Mouse (Mus musculus): Measurements from ENCODE around the gene Cryba1. TPM values are rescaled to one million over a fixed set of nuclear protein-coding genes. Genes with fewer than 3 reads are reported as not detected.

Cryba1 gene
- total RNA-seq, 2 experiments from 2014 or later = not detected

DNA sequence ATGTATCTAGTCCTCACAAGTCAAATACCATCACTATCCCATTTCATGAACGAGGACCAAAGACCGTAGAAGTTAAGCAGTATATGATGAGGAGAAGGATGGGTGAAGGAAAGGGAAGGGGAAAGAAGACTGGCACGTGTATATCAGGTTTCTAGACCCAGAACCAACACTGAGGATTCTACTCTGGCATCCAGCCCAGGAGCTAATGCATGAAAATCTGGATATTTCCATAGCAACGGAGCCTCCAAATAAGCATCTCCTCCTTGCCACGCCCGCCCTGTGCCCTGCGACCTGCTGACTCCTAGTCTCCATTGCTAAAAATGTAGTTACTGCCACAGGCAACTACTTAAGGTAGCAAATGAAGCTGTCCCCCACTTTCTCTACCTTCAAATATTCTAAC is 317 bp downstream of the Cryba1 start:
- DNase-seq (ENCODE audit: extremely low spot score in 1 of 2, low spot score in 1 of 2) = no peak

DNA sequence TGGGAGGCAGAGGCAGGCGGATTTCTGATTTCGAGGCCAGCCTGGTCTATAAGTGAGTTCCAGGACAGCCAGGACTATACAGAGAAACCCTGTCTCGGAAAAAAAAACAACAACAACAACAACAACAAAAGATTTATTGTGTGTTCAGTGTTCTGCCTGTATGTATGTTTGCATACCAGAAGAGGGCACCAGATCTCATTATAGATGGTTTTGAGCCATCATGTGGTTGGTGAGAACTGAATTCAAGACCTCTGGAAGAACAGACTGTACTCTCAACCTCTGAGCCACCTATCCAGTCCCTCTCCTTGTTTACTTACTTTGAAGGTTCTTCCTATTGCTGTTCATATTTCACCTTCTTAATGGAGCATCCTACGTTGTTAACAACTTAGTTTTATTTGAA is 3.7 kb downstream of the Cryba1 start:
- no peak for DNase-seq (ENCODE audit: extremely low spot score in 1 of 2, low spot score in 1 of 2)

DNA sequence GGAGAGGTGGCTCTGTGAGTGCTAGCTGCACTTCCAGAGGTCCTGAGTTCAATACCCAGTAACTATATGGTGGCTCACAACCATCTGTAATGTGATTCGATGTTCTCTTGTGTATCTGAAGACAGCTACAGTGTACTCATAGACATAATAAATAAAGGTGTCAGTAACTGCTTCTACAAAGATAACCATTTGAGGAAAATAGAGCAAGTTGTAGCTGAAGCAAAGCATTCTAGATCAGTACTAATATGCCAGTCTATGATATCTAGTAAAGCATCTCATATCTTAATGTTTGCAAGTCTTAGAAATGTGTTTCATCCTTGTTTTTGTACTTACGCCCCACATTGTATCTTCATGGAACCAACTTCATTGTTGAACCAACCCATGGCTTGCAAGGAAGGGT is 6.0 kb downstream of the Cryba1 start:
- no peak for DNase-seq (ENCODE audit: extremely low spot score in 1 of 2, low spot score in 1 of 2)

- no peak for DNase-seq (ENCODE audit: extremely low spot score in 1 of 2, low spot score in 1 of 2)
Observed at GRCm38 (mm10) chr11:77713736-77714135, 11.3 kb downstream of the Cryba1 start.

DNA sequence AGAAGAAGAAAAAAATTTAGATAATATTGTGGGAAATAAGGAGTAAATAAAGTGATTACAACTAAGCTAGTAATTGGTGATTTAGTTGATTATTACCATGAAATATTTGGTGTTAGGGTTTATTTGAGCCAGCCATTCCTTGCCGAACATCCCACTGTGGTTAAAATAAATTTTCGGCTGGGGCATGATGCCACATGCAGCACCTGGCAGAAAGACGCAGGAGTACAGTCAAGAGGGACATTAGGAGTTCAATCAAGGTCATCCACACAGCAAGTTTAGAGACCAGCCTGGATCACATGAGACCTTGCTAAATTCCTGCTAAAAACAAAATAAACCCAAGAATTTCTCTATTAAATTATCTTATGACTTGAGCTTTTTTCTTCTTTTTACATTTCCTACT is 16.0 kb downstream of the Cryba1 start:
- DNase-seq (ENCODE audit: extremely low spot score in 1 of 2, low spot score in 1 of 2) = no peak

- DNase-seq (ENCODE audit: extremely low spot score in 1 of 2, low spot score in 1 of 2) = no peak
Observed at GRCm38 (mm10) chr11:77705920-77706319, 19.2 kb downstream of the Cryba1 start.

DNA sequence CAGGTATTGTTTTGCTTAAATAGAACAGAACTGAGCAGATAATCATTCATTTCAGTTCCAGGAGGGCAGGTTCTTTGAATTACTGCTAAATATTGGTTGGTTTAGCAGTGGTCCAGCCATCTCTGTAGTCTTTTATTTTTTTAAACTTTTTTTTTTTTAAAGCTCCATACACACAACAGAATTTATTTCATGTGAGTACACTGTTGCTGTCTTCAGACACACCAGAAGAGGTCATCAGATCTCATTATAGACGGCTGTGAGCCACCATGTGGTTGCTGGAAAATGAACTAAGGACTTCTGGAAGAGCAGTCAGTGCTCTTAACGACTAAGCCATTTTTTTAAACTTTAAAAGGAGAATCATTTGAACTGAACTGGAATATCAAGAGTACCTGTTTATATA is 27.9 kb downstream of the Cryba1 start:
- no peak for DNase-seq (ENCODE audit: extremely low spot score in 1 of 2, low spot score in 1 of 2)

GRCm38 (mm10) chr11:77693026-77693425 is 32.1 kb downstream of the Cryba1 start:
- DNase-seq (ENCODE audit: extremely low spot score in 1 of 2, low spot score in 1 of 2) = no peak

DNA sequence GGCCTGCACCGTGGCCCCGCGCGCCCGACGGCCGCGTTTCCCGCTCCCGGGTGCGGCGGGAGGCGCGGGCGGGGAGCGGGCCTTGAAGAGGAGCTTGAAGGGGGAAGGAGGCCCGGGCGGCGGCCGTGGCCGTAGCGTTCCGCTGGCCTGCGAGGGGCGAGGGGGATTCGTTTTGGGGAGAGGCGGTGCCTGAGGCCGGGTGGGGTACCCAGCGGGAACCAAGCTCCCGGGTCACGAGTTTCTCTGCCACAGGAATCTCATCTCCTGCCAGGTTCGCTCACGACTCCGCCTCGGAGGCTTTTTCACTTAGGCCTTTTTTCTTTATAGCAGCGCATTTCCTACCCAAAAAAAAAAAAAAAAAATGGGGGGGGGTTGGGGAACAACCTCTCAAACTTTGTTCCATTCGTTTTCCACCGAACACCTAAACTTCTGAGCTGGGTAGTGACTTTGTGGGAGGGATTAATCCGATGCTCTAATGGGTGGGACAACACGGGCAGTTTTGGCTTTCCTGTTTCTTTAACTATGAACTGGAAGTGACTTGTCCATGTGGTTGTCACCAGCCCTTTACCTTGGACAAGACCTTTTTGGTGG is 37.4 kb downstream of the Cryba1 start:
- DNase-seq (ENCODE audit: extremely low spot score in 1 of 2, low spot score in 1 of 2) = peak; percentile 14 to 41

- DNase-seq (ENCODE audit: extremely low spot score in 1 of 2, low spot score in 1 of 2) = peak; percentile 40 to 56
Observed at GRCm38 (mm10) chr11:77686841-77687540, 38.1 kb downstream of the Cryba1 start.

DNA sequence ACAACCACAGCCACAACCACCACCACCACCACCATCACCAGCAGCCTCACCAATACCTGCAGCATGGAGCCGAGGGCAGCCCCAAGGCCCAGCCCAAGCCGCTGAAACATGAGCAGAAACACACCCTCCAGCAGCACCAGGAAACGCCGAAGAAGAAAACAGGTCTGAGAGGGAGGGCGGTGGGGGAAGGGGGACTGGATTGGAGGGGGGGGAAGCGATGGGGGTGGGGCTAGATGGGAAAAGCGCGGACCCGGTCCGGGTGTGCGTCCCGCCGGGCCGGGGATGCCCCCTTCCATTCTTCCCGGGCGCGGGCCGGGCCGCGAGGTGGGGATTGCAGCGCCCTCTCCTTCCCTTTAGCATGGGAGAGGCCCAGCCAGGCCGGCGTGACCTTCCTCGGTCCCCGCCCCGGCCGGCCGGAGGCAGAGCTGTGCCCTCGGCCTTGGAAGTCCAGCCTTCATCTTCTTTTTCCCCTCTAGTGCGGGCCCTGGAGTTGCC is 38.7 kb downstream of the Cryba1 start:
- peak; percentile 17 to 26 for DNase-seq (ENCODE audit: extremely low spot score in 1 of 2, low spot score in 1 of 2)

- DNase-seq (ENCODE audit: extremely low spot score in 1 of 2, low spot score in 1 of 2) = peak; percentile 96 to 98
Observed at GRCm38 (mm10) chr11:77685383-77686265, 39.5 kb downstream of the Cryba1 start, which contains the start of gene Nufip2. TSS of gene Nufip2 (plus strand) at chr11:77686155.

GRCm38 (mm10) chr11:77684896-77685295 is 40.2 kb downstream of the Cryba1 start:
- no peak for DNase-seq (ENCODE audit: extremely low spot score in 1 of 2, low spot score in 1 of 2)

DNA sequence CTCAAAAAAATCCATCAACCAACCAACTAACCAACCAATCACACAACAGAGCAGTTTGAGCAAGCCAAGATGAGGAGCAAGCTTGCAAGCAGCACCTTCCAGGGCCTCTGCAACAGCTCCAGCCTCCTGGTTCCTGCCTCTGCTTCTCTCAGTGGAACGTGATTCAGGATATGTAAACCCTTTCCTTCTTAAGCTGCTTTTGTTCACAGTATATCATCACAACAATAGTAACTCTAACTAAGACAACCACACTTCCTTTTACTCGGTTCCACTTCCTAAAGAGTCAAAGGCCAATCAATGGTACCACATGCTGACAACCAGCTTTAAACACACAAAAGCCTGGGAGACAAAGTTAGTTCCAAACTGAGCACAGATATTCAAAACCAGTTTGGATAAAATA is 45.1 kb downstream of the Cryba1 start:
- DNase-seq (ENCODE audit: extremely low spot score in 1 of 2, low spot score in 1 of 2) = no peak

GRCm38 (mm10) chr11:77673428-77673991 is 51.6 kb downstream of the Cryba1 start:
- DNase-seq (ENCODE audit: extremely low spot score in 1 of 2, low spot score in 1 of 2) = no peak

- DNase-seq (ENCODE audit: extremely low spot score in 1 of 2, low spot score in 1 of 2) = no peak
Observed at GRCm38 (mm10) chr11:77672746-77673145, 52.3 kb downstream of the Cryba1 start.

Other genes with a start within 250 kb of the Cryba1 start
- gene Ankrd13b, start 235.6 kb downstream of the Cryba1 start, total RNA-seq (2021) = 10 to 100 TPM; 87.3 to 93.8 TPM
- 100 to 1,000 TPM; 272 to 274 TPM for gene Git1, start 231.7 kb downstream of the Cryba1 start, total RNA-seq (2021)
- 1 to 10 TPM; 1.4 to 1.6 TPM for gene Abhd15, start 210.2 kb downstream of the Cryba1 start, total RNA-seq (2021)
- 1 to 10 TPM; 4.9 to 6.2 TPM for gene Trp53i13, start 209.3 kb downstream of the Cryba1 start, total RNA-seq (2021)
- gene Gm10392, start 206.1 kb downstream of the Cryba1 start, total RNA-seq (2021) = not detected
- gene Taok1, start 117.5 kb downstream of the Cryba1 start, total RNA-seq (2021) = 100 to 1,000 TPM; 110 to 114 TPM
- 10 to 100 TPM; 70.6 to 76.5 TPM for gene Nufip2, start 39.1 kb downstream of the Cryba1 start, total RNA-seq (2021)
- 100 to 1,000 TPM; 136 to 158 TPM for gene Myo18a, start 38.0 kb upstream of the Cryba1 start, total RNA-seq (2021)
- gene Gm10277, start 62.5 kb upstream of the Cryba1 start, total RNA-seq (2021) = not detected
- 1 to 10 TPM; 1.5 to 1.8 TPM for gene Pipox, start 168.8 kb upstream of the Cryba1 start, total RNA-seq (2021)
- gene Sez6, start 205.5 kb upstream of the Cryba1 start, total RNA-seq (2021) = 100 to 1,000 TPM; 162 to 174 TPM

All from layer of hippocampus, postnatal 25 days (tissue).